Mouse (Mus musculus) layer of hippocampus, postnatal 25 days (tissue): ENCODE results near the gene Sema3e. TPM values are rescaled to one million over a fixed set of nuclear protein-coding genes. Genes with fewer than 3 reads are reported as not detected.
A peak's percentile ranks its signal among the peaks of the same experiment; 100 is the strongest.

ENCODE experiments used
- DNase-seq, 2 experiments: peaks; one replicate each; pipeline ENCODE4 v3.0.0; 2022; ENCODE audit warnings: mixed read lengths in 2 of 2, low spot score in 1 of 2; ENCODE audit errors: extremely low spot score in 1 of 2
- total RNA-seq, 2 experiments: library from RNA; stranded (reverse); gene quantifications; 2 replicates each; pipeline ENCODE4 v1.2.3; 2021

Sema3e gene
- total RNA-seq, 2 experiments from 2014 or later: 44.4 to 46.5 TPM

GRCm38 (mm10) chr5:14195172-14195819, 170.2 kb downstream of the Sema3e start:
- no peak for DNase-seq

- no peak for DNase-seq
Measured at GRCm38 (mm10) chr5:14198344-14199040, 173.4 kb downstream of the Sema3e start.

GRCm38 (mm10) chr5:14206794-14207193, 181.7 kb downstream of the Sema3e start:
- DNase-seq: no peak

GRCm38 (mm10) chr5:14209962-14210361, 184.9 kb downstream of the Sema3e start:
- no peak for DNase-seq

GRCm38 (mm10) chr5:14216211-14216610, 191.1 kb downstream of the Sema3e start:
- no peak for DNase-seq

GRCm38 (mm10) chr5:14218677-14219076, 193.6 kb downstream of the Sema3e start:
- peak in 1 of 2 experiments; percentile 42 for DNase-seq

GRCm38 (mm10) chr5:14224509-14224908, 199.4 kb downstream of the Sema3e start:
- DNase-seq: no peak

GRCm38 (mm10) chr5:14231027-14231426, 206.0 kb downstream of the Sema3e start:
- no peak for DNase-seq

GRCm38 (mm10) chr5:14252583-14252982, 227.5 kb downstream of the Sema3e start:
- DNase-seq: peak in 1 of 2 experiments; percentile 37

- peak in 1 of 2 experiments; percentile 35 for DNase-seq
Measured at GRCm38 (mm10) chr5:14253328-14253727, 228.3 kb downstream of the Sema3e start.

GRCm38 (mm10) chr5:14260156-14260555, 235.1 kb downstream of the Sema3e start:
- no peak for DNase-seq

GRCm38 (mm10) chr5:14267400-14267799, 242.3 kb downstream of the Sema3e start:
- DNase-seq: no peak

Other genes with a start within 250 kb of the Sema3e start
- not detected for gene Speer3, start 233.7 kb upstream of the Sema3e start, total RNA-seq